Mouse (Mus musculus) thymus, postnatal 36 days (tissue): Measurements from ENCODE around the gene Sh3kbp1.
A peak's percentile ranks its signal among the peaks of the same experiment; 100 is the strongest.

Experiments used
- DNase-seq, 2 experiments: peaks; one replicate each; pipeline ENCODE4 v3.0.0; 2022; ENCODE audit warnings: mixed read lengths in 2 of 2

The Sh3kbp1 gene

GRCm38 (mm10) chrX:159685521-159685920 lies 58.4 kb downstream of the Sh3kbp1 start:
- DNase-seq: no peak

- no peak for DNase-seq
These were observed 59.8 kb downstream of the Sh3kbp1 start for GRCm38 (mm10) chrX:159686850-159687249.

- no peak for DNase-seq
These were observed 61.6 kb downstream of the Sh3kbp1 start for GRCm38 (mm10) chrX:159688698-159689097.

- no peak for DNase-seq
These were observed 62.8 kb downstream of the Sh3kbp1 start for GRCm38 (mm10) chrX:159689785-159690416.

GRCm38 (mm10) chrX:159693126-159693525 lies 66.1 kb downstream of the Sh3kbp1 start:
- DNase-seq: no peak

GRCm38 (mm10) chrX:159696545-159696944 lies 69.5 kb downstream of the Sh3kbp1 start:
- DNase-seq: no peak

GRCm38 (mm10) chrX:159697030-159697454 lies 70.0 kb downstream of the Sh3kbp1 start:
- DNase-seq: peak; percentile 73 to 84

- DNase-seq: no peak
These were observed 75.8 kb downstream of the Sh3kbp1 start for GRCm38 (mm10) chrX:159702850-159703249.

- no peak for DNase-seq
These were observed 77.4 kb downstream of the Sh3kbp1 start for GRCm38 (mm10) chrX:159704381-159705004.

GRCm38 (mm10) chrX:159705412-159705811 lies 78.3 kb downstream of the Sh3kbp1 start:
- no peak for DNase-seq

- peak; percentile 52 to 58 for DNase-seq
These were observed 81.2 kb downstream of the Sh3kbp1 start for GRCm38 (mm10) chrX:159708076-159708830.

GRCm38 (mm10) chrX:159709296-159709695 lies 82.2 kb downstream of the Sh3kbp1 start:
- no peak for DNase-seq

GRCm38 (mm10) chrX:159711070-159712029 lies 84.3 kb downstream of the Sh3kbp1 start:
- DNase-seq: no peak

GRCm38 (mm10) chrX:159713191-159713590 lies 86.1 kb downstream of the Sh3kbp1 start:
- DNase-seq: no peak

GRCm38 (mm10) chrX:159721390-159721789 lies 94.3 kb downstream of the Sh3kbp1 start:
- no peak for DNase-seq

GRCm38 (mm10) chrX:159731421-159731820 lies 104.3 kb downstream of the Sh3kbp1 start:
- no peak for DNase-seq

- DNase-seq: no peak
These were observed 105.8 kb downstream of the Sh3kbp1 start for GRCm38 (mm10) chrX:159732845-159733244.

GRCm38 (mm10) chrX:159733948-159734347 lies 106.9 kb downstream of the Sh3kbp1 start:
- no peak for DNase-seq

GRCm38 (mm10) chrX:159735513-159736099 lies 108.5 kb downstream of the Sh3kbp1 start:
- peak; percentile 29 to 54 for DNase-seq

- DNase-seq: no peak
These were observed 110.3 kb downstream of the Sh3kbp1 start for GRCm38 (mm10) chrX:159737344-159737743.

GRCm38 (mm10) chrX:159744035-159744434 lies 117.0 kb downstream of the Sh3kbp1 start:
- DNase-seq: no peak

GRCm38 (mm10) chrX:159744620-159745019 lies 117.5 kb downstream of the Sh3kbp1 start:
- no peak for DNase-seq
